ENCODE assay signal across 33 mouse cellular contexts in the genomic region with DNA sequence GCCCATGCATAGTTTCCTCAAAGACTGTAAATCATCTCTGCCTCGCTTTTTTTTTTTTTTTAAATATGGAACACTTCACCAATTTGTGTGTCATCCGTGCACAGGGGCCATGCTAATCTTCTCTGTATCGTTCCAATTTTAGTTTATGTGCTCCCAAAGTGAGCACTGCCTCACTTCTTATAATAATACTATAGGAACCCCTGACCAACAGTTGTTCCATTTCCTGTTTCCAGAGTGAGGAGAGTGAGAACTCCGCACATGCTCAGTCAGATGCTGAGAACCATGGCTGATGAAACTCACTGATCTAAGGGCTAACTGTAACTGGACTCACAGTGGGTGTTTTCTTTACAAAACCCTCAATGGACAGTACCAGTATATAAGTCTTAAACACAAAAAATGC. TPM values are rescaled to one million over a fixed set of nuclear protein-coding genes. Genes with fewer than 3 reads are reported as not detected.
"Had no signal": no experiment of that assay in that cellular context is flagged by ENCODE, and none has a peak within 500 bp of the region (broad histone marks: within the 10 kb centered on the region; RNA-seq: fewer than 3 reads in every experiment).

No protein-coding gene starts in this region.

- H3K9ac ChIP-seq: limb, embryonic 12.5 days; limb, embryonic 13.5 days; limb, embryonic 15.5 days; liver, embryonic 12.5 days; liver, embryonic 13.5 days; liver, embryonic 14.5 days; liver, embryonic 15.5 days; liver, postnatal 0 days; lung, embryonic 14.5 days; lung, embryonic 15.5 days; midbrain, embryonic 12.5 days; midbrain, embryonic 13.5 days; midbrain, embryonic 15.5 days had no signal

- H3K4me2 ChIP-seq: limb, embryonic 12.5 days; limb, embryonic 13.5 days; limb, embryonic 15.5 days; liver, embryonic 11.5 days; liver, embryonic 12.5 days; liver, embryonic 13.5 days; liver, embryonic 15.5 days; lung, embryonic 14.5 days; lung, embryonic 15.5 days; midbrain, embryonic 11.5 days; midbrain, embryonic 12.5 days; midbrain, embryonic 13.5 days; midbrain, embryonic 15.5 days had no signal

- H3K27ac ChIP-seq: limb, embryonic 10.5 days; limb, embryonic 12.5 days; limb, embryonic 13.5 days; limb, embryonic 15.5 days; liver, embryonic 12.5 days; liver, embryonic 13.5 days; liver, embryonic 14.5 days; liver, embryonic 15.5 days; lung, embryonic 15.5 days; macrophage; midbrain, embryonic 10.5 days; midbrain, embryonic 12.5 days; midbrain, embryonic 13.5 days; midbrain, embryonic 15.5 days had no signal

- H3K9me3 ChIP-seq: limb, embryonic 10.5 days; limb, embryonic 12.5 days; limb, embryonic 13.5 days; limb, embryonic 15.5 days; liver, embryonic 12.5 days; liver, embryonic 13.5 days; liver, embryonic 15.5 days; lung, embryonic 15.5 days; megakaryocyte, embryonic 14.5 days; midbrain, embryonic 10.5 days; midbrain, embryonic 12.5 days; midbrain, embryonic 13.5 days; midbrain, embryonic 15.5 days had no signal

- H3K27me3 ChIP-seq: limb, embryonic 12.5 days; limb, embryonic 13.5 days; limb, embryonic 15.5 days; liver, embryonic 12.5 days; liver, embryonic 13.5 days; liver, embryonic 15.5 days; lung, embryonic 15.5 days; megakaryocyte, embryonic 14.5 days; midbrain, embryonic 12.5 days; midbrain, embryonic 13.5 days; midbrain, embryonic 15.5 days had no signal

- H3K4me3 ChIP-seq: limb, embryonic 10.5 days; limb, embryonic 12.5 days; limb, embryonic 13.5 days; limb, embryonic 15.5 days; liver, embryonic 12.5 days; liver, embryonic 13.5 days; liver, embryonic 15.5 days; lung, embryonic 15.5 days; megakaryocyte, embryonic 14.5 days; midbrain, embryonic 10.5 days; midbrain, embryonic 12.5 days; midbrain, embryonic 13.5 days; midbrain, embryonic 15.5 days; myocyte had no signal

- DNase-seq: left cerebral cortex, postnatal 4 days; liver; liver, embryonic 13.5 days; liver, postnatal 0 days; lung, adult 18-20 months; lung, adult 2 months; lung, embryonic 14.5 days; lung, postnatal 10 days; lung, postnatal 14 days; lung, postnatal 36 days; lung, postnatal 4 days; midbrain, embryonic 14.5 days had no signal

- H3K4me1 ChIP-seq: limb, embryonic 10.5 days; limb, embryonic 12.5 days; limb, embryonic 13.5 days; limb, embryonic 15.5 days; lung, embryonic 15.5 days; midbrain, embryonic 10.5 days; midbrain, embryonic 12.5 days; midbrain, embryonic 13.5 days; midbrain, embryonic 15.5 days had no signal

- H3K36me3 ChIP-seq: lung, embryonic 15.5 days had no signal

- ATAC-seq: liver, embryonic 12.5 days; liver, postnatal 0 days; midbrain, embryonic 13.5 days; midbrain, embryonic 15.5 days; midbrain, embryonic 16.5 days had no signal

RNA-seq across cellular contexts. Expression of a gene that starts 10.7 kb away (rescaled TPM):
- total RNA-seq: megakaryocyte progenitor cell, adult 5-6 weeks; megakaryocyte, adult 5-6 weeks; megakaryocyte-erythroid progenitor cell, adult 5-6 weeks had no signal
- polyA plus RNA-seq: macrophage had no signal
